Mouse (Mus musculus): ENCODE results near the gene Kifc1. TPM values are rescaled to one million over a fixed set of nuclear protein-coding genes. Genes with fewer than 3 reads are reported as not detected.

The Kifc1 gene
- total RNA-seq, 1 experiment from 2014 or later: 37.5 TPM

DNA sequence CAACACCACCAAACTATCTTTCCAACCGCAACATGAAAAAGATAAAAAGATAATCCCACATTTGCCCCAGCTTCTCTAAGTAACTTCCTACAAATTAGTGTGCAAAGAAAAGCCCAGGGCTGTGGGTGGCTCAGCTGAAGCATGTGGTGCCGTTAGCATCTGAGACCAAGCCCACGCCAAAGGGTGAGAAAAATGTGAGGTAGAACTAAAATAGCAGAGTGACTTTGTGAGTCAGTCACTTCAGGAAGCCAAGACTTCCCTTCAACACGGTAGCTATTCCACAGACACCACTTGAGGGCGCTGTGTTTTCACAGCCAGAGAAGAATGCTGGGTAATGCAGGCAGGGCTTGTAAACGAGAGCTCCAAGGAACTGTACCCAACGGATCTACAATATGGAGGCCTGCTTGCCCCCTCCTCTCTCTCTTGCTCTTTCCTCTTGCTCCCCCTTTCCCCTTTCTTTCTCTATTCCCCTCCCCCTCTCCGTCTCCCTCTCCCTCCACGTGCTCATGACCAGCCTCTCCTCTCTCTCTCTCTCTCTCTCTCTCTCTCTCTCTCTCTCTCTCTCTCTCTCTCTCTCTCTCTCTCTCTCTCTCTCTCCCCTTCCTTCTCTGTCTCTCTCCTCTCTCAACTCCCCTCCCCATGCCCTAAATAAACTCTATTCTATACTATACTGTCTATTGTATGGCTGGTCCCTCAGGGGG is 25.0 kb downstream of the Kifc1 start:
- peak; percentile 99 for ATAC-seq (replicated peaks; ENCODE audit: low read depth, poor library complexity, severe bottlenecking)

- no peak for ATAC-seq (replicated peaks; ENCODE audit: low read depth, poor library complexity, severe bottlenecking)
Observed at GRCm38 (mm10) chr17:33857816-33858215, 32.6 kb downstream of the Kifc1 start.

DNA sequence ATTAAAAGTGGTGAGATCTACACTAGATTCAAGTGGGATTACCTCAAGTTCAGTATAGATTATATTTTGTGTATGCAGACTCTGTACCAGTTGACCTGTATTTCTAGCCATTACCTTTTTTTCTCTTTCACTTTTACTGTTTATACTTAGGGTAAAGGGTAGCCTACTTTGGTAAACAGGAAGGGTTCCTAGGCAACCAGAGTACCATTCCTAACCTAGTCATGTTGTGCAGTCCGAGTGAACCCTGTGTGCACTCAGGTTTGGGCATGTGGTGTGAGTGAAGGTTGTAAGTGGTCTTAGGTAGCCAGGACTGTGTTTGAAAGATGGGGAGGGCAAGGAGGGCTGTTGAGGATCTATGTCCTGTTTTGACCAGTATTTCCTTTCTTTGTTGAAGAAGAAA is 39.1 kb downstream of the Kifc1 start:
- ATAC-seq (replicated peaks; ENCODE audit: low read depth, poor library complexity, severe bottlenecking): no peak

- no peak for ATAC-seq (replicated peaks; ENCODE audit: low read depth, poor library complexity, severe bottlenecking)
Observed at GRCm38 (mm10) chr17:33848139-33848538, 42.3 kb downstream of the Kifc1 start.

DNA sequence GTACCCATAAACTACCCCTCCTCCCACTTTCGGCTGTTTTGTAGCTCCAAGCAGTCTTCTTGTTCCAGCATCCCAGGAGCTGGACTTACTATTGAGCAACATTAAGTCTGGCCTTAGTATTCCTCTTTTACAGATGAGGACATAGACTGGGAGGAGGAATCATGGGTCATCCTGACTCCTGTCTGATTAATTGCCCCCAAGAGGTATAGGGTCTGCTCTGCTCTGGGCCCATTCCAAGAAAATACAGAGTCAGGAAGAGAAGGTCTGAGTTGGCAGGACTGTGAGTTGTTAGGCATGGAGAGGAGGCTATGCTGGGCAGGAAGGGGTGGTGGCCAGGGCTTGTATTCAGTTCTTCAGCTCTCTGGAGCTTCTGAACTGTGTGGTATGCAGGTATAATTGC is 46.3 kb downstream of the Kifc1 start:
- ATAC-seq (replicated peaks; ENCODE audit: low read depth, poor library complexity, severe bottlenecking): no peak

GRCm38 (mm10) chr17:33842966-33843795 is 47.3 kb downstream of the Kifc1 start, which contains the start of gene Cd320:
Gene Cd320, plus strand, starts transcription at chr17:33843091.
- ATAC-seq (replicated peaks; ENCODE audit: low read depth, poor library complexity, severe bottlenecking): peak; percentile 90

GRCm38 (mm10) chr17:33829561-33829960 is 60.9 kb downstream of the Kifc1 start:
- ATAC-seq (replicated peaks; ENCODE audit: low read depth, poor library complexity, severe bottlenecking): no peak

GRCm38 (mm10) chr17:33828892-33829291 is 61.6 kb downstream of the Kifc1 start:
- no peak for ATAC-seq (replicated peaks; ENCODE audit: low read depth, poor library complexity, severe bottlenecking)

DNA sequence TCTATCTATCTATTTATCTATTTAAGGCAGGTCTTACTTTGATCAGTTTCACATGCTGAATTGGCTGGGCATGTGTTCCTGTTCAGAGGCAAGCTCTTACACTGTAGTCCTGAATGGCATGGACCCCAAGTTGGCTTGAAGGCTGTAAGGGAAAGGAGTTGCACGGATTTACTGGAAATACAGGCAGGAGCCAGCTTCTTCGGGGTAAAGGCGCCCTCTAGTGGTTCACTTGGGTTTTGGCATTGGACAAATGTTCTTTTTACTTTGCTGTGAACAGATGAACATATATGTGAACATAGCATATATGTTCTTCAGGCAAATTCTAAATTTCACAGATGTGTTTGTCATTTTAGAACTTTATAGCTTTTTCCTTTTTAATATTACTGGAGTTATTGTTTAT is 63.6 kb downstream of the Kifc1 start:
- peak; percentile 57 for ATAC-seq (replicated peaks; ENCODE audit: low read depth, poor library complexity, severe bottlenecking)

Other genes with a start within 250 kb of the Kifc1 start
- gene Hnrnpm, start 203.8 kb downstream of the Kifc1 start, total RNA-seq (2017): 414 and 543 TPM in 2 replicates
- 31.5 and 35.0 TPM in 2 replicates for gene March2, start 172.0 kb downstream of the Kifc1 start, total RNA-seq (2017)
- gene Rab11b, start 130.1 kb downstream of the Kifc1 start, total RNA-seq (2017): 42.5 and 65.0 TPM in 2 replicates
- gene Angptl4, start 108.8 kb downstream of the Kifc1 start, total RNA-seq (2017): 5.9 and 14.2 TPM in 2 replicates
- gene Kank3, start 80.1 kb downstream of the Kifc1 start, total RNA-seq (2017): 4.6 and 5.5 TPM in 2 replicates
- 2,900 and 3,215 TPM in 2 replicates for gene Rps28, start 66.1 kb downstream of the Kifc1 start, total RNA-seq (2017)
- 107 and 132 TPM in 2 replicates for gene Ndufa7, start 66.1 kb downstream of the Kifc1 start, total RNA-seq (2017)
- gene Cd320, start 47.6 kb downstream of the Kifc1 start, total RNA-seq (2017): 9.5 and 20.2 TPM in 2 replicates
- gene Gm7029, start 16.8 kb downstream of the Kifc1 start, total RNA-seq (2017): not detected in 2 replicates
- gene Platr17, start 14.5 kb upstream of the Kifc1 start, total RNA-seq (2017): 1.2 and 1.5 TPM in 2 replicates
- gene Daxx, start 18.8 kb upstream of the Kifc1 start, total RNA-seq (2017): 24.1 and 44.4 TPM in 2 replicates
- 42.2 and 56.4 TPM in 2 replicates for gene Tapbp, start 25.2 kb upstream of the Kifc1 start, total RNA-seq (2017)
- gene Zbtb22, start 25.2 kb upstream of the Kifc1 start, total RNA-seq (2017): 16.6 and 24.1 TPM in 2 replicates
- gene Rgl2, start 38.9 kb upstream of the Kifc1 start, total RNA-seq (2017): 21.2 and 22.5 TPM in 2 replicates
- 128 and 170 TPM in 2 replicates for gene Pfdn6, start 49.7 kb upstream of the Kifc1 start, total RNA-seq (2017)
- gene Wdr46, start 50.0 kb upstream of the Kifc1 start, total RNA-seq (2017): 50.0 and 62.5 TPM in 2 replicates
- gene B3galt4, start 60.8 kb upstream of the Kifc1 start, total RNA-seq (2017): 2.6 and 2.7 TPM in 2 replicates
- 13.0 and 16.4 TPM in 2 replicates for gene Vps52, start 65.2 kb upstream of the Kifc1 start, total RNA-seq (2017)
- gene Rps18, start 65.3 kb upstream of the Kifc1 start, total RNA-seq (2017): 1,549 and 1,746 TPM in 2 replicates
- 983 and 1,076 TPM in 2 replicates for gene H2-K1, start 109.7 kb upstream of the Kifc1 start, total RNA-seq (2017)
- 11.9 and 12.8 TPM in 2 replicates for gene Ring1, start 134.0 kb upstream of the Kifc1 start, total RNA-seq (2017)
- gene H2-Ke6, start 137.4 kb upstream of the Kifc1 start, total RNA-seq (2017): 43.8 and 60.6 TPM in 2 replicates
- 70.5 and 100 TPM in 2 replicates for gene Slc39a7, start 141.0 kb upstream of the Kifc1 start, total RNA-seq (2017)
- gene Rxrb, start 141.2 kb upstream of the Kifc1 start, total RNA-seq (2017): 34.1 and 36.3 TPM in 2 replicates
- gene Col11a2, start 148.8 kb upstream of the Kifc1 start, total RNA-seq (2017): 4.1 and 10.4 TPM in 2 replicates
- gene H2-Oa, start 201.7 kb upstream of the Kifc1 start, total RNA-seq (2017): 7.8 and 10.5 TPM in 2 replicates
- gene H2-DMa, start 228.9 kb upstream of the Kifc1 start, total RNA-seq (2017): 90.2 and 104 TPM in 2 replicates
- gene Brd2, start 232.0 kb upstream of the Kifc1 start, total RNA-seq (2017): 347 and 388 TPM in 2 replicates